Mouse (Mus musculus) limb, embryonic 15.5 days (tissue): ENCODE data around the gene Usp32. TPM values are rescaled to one million over a fixed set of nuclear protein-coding genes. Genes with fewer than 3 reads are reported as not detected.

Experiments used
- ATAC-seq: fragments of 200-750 bp; cut with Nextera tagmentation; 2 replicates; pipeline ENCODE4 v1.8.0; 2017; ENCODE audit warnings: low read depth, moderate TSS enrichment; ENCODE audit not compliant: insufficient number of reproducible peaks, low FRiP score, low TSS enrichment
- H3K27ac ChIP-seq: fragments of 300-500 bp; sonication (generic); 2 replicates; pipeline ENCODE4 v1.5.1; 2015; ENCODE audit warnings: moderate library complexity, mild to moderate bottlenecking, inconsistent platforms
- H3K27me3 ChIP-seq: fragments of 300-500 bp; sonication (generic); 2 replicates; pipeline ENCODE4 v1.6.1; 2015; ENCODE audit warnings: inconsistent platforms
- H3K36me3 ChIP-seq: fragments of 300-500 bp; sonication (generic); 2 replicates; pipeline ENCODE4 v1.6.1; 2015; ENCODE audit warnings: inconsistent platforms
- H3K4me1 ChIP-seq: fragments of 300-500 bp; sonication (generic); 2 replicates; pipeline ENCODE4 v1.6.1; 2015; ENCODE audit warnings: inconsistent platforms
- H3K4me2 ChIP-seq: fragments of 300-500 bp; sonication (generic); 2 replicates; pipeline ENCODE4 v1.6.1; 2015; ENCODE audit warnings: mild to moderate bottlenecking, inconsistent platforms
- H3K4me3 ChIP-seq: fragments of 300-500 bp; sonication (generic); 2 replicates; pipeline ENCODE4 v1.5.1; 2015; ENCODE audit warnings: mild to moderate bottlenecking, inconsistent platforms
- H3K9ac ChIP-seq: fragments of 300-500 bp; sonication (generic); 2 replicates; pipeline ENCODE4 v1.6.1; 2015; ENCODE audit warnings: inconsistent platforms
- H3K9me3 ChIP-seq: fragments of 300-500 bp; sonication (generic); 2 replicates; pipeline ENCODE4 v1.6.1; 2016; ENCODE audit warnings: inconsistent platforms
- WGBS: fragments of 180-500 bp; shearing (Covaris S2); methylation state at CpG from one replicate; pipeline ENCODE4 v1.1.7; 2015; 5-methylcytosine and 5-hydroxymethylcytosine counted together
- polyA plus RNA-seq: library from polyadenylated mRNA; unstranded; fragments of >200 nt; fragmentation: Nextera tagmentation; extraction: Ambion mirVana; gene quantifications from 2 replicates; pipeline ENCODE4 v1.2.1, GENCODE M21; 2015

Usp32 gene
- polyA plus RNA-seq, 1 experiment from 2014 or later: 3.8 TPM

GRCm38 (mm10) chr11:85039256-85039655 is 100.7 kb downstream of the Usp32 start:
- peaks cover 17% of the 10 kb centered on the region for H3K36me3 ChIP-seq
- H3K4me3 ChIP-seq: no peak overlapping the region
- H3K27ac ChIP-seq: no peak overlapping the region
- no peaks in the 10 kb centered on the region for H3K4me1 ChIP-seq
- ATAC-seq: no peak
- H3K27me3 ChIP-seq: no peaks in the 10 kb centered on the region
- WGBS: 87% methylated on average over 3 of the region's 3 CpGs
- no peak overlapping the region for H3K9ac ChIP-seq
- H3K4me2 ChIP-seq: no peak overlapping the region
- H3K9me3 ChIP-seq: no peaks in the 10 kb centered on the region

GRCm38 (mm10) chr11:85013121-85013520 is 126.8 kb downstream of the Usp32 start:
- Histone ChIP-seq H3K4me2 (no peak overlapping the region), H3K27ac (no peak overlapping the region), H3K4me1 (no peaks in the 10 kb centered on the region), H3K4me3 (no peak overlapping the region), H3K9ac (no peak overlapping the region), H3K27me3 (no peaks in the 10 kb centered on the region), H3K36me3 (peaks cover 21% of the 10 kb centered on the region), H3K9me3 (no peaks in the 10 kb centered on the region)
- ATAC-seq: no peak

- Histone ChIP-seq H3K36me3 (peaks cover 25% of the 10 kb centered on the region; the same call in 1 of the 2 replicates), H3K9me3 (no peaks in the 10 kb centered on the region), H3K4me2 (no peak overlapping the region), H3K4me3 (no peak overlapping the region), H3K9ac (no peak overlapping the region), H3K4me1 (no peaks in the 10 kb centered on the region), H3K27me3 (no peaks in the 10 kb centered on the region), H3K27ac (no peak overlapping the region)
- 87% methylated on average over 3 of the region's 3 CpGs for WGBS
- ATAC-seq: no peak
These were observed 136.4 kb downstream of the Usp32 start for GRCm38 (mm10) chr11:85003566-85003965.

GRCm38 (mm10) chr11:84995241-84995640 is 144.7 kb downstream of the Usp32 start:
- Histone ChIP-seq H3K9me3 (no peaks in the 10 kb centered on the region), H3K36me3 (peaks cover 39% of the 10 kb centered on the region), H3K9ac (no peak overlapping the region), H3K4me1 (no peaks in the 10 kb centered on the region), H3K27ac (no peak overlapping the region), H3K27me3 (no peaks in the 10 kb centered on the region), H3K4me3 (no peak overlapping the region), H3K4me2 (no peak overlapping the region)
- no peak for ATAC-seq
- WGBS: 63% methylated on average over 1 of the region's 1 CpGs

- no peaks in the 10 kb centered on the region for H3K27me3 ChIP-seq
- H3K4me2 ChIP-seq: no peak overlapping the region
- no peaks in the 10 kb centered on the region for H3K4me1 ChIP-seq
- no peak overlapping the region for H3K4me3 ChIP-seq
- no peak overlapping the region for H3K27ac ChIP-seq
- no peak overlapping the region for H3K9ac ChIP-seq
- no peaks in the 10 kb centered on the region for H3K9me3 ChIP-seq
- 83% methylated on average over 1 of the region's 1 CpGs for WGBS
- peaks cover 55% of the 10 kb centered on the region for H3K36me3 ChIP-seq
- no peak for ATAC-seq
These were observed 147.0 kb downstream of the Usp32 start for GRCm38 (mm10) chr11:84992996-84993395.

- H3K36me3 ChIP-seq: peaks cover 59% of the 10 kb centered on the region
- H3K27me3 ChIP-seq: no peaks in the 10 kb centered on the region
- no peak for ATAC-seq
- 89% methylated on average over 3 of the region's 3 CpGs for WGBS
- H3K9me3 ChIP-seq: no peaks in the 10 kb centered on the region
- H3K4me1 ChIP-seq: no peaks in the 10 kb centered on the region
- no peak overlapping the region for H3K4me2 ChIP-seq
- no peak overlapping the region for H3K4me3 ChIP-seq
- H3K27ac ChIP-seq: no peak overlapping the region
- H3K9ac ChIP-seq: no peak overlapping the region
These were observed 151.5 kb downstream of the Usp32 start for GRCm38 (mm10) chr11:84988341-84988919.

GRCm38 (mm10) chr11:84985421-84985820 is 154.5 kb downstream of the Usp32 start:
- Histone ChIP-seq H3K27me3 (no peaks in the 10 kb centered on the region), H3K4me1 (no peaks in the 10 kb centered on the region), H3K36me3 (peaks cover 40% of the 10 kb centered on the region), H3K9ac (no peak overlapping the region), H3K27ac (no peak overlapping the region), H3K9me3 (no peaks in the 10 kb centered on the region), H3K4me3 (no peak overlapping the region), H3K4me2 (no peak overlapping the region)
- ATAC-seq: no peak
- WGBS: 76% methylated on average over 6 of the region's 6 CpGs

- no peak overlapping the region for H3K4me2 ChIP-seq
- H3K4me3 ChIP-seq: no peak overlapping the region
- 83% methylated on average over 2 of the region's 2 CpGs for WGBS
- H3K27me3 ChIP-seq: no peaks in the 10 kb centered on the region
- H3K9me3 ChIP-seq: no peaks in the 10 kb centered on the region
- H3K36me3 ChIP-seq: peaks cover 8% of the 10 kb centered on the region
- no peak overlapping the region for H3K27ac ChIP-seq
- ATAC-seq: no peak
- no peak overlapping the region for H3K9ac ChIP-seq
- H3K4me1 ChIP-seq: no peaks in the 10 kb centered on the region
These were observed 159.3 kb downstream of the Usp32 start for GRCm38 (mm10) chr11:84980697-84981096.

- no peaks in the 10 kb centered on the region for H3K4me1 ChIP-seq
- no peak overlapping the region for H3K4me3 ChIP-seq
- no peaks in the 10 kb centered on the region for H3K27me3 ChIP-seq
- H3K9me3 ChIP-seq: no peaks in the 10 kb centered on the region
- H3K4me2 ChIP-seq: no peak overlapping the region
- no peak for ATAC-seq
- 0 out of 2 replicates have a peak, but pooled peaks cover 3% of the 10 kb centered on the region for H3K36me3 ChIP-seq
- H3K9ac ChIP-seq: no peak overlapping the region
- 38% methylated on average over 1 of the region's 1 CpGs for WGBS
- no peak overlapping the region for H3K27ac ChIP-seq
These were observed 160.6 kb downstream of the Usp32 start for GRCm38 (mm10) chr11:84979351-84979750.

GRCm38 (mm10) chr11:84978113-84978512 is 161.8 kb downstream of the Usp32 start:
- 47% methylated on average over 2 of the region's 2 CpGs for WGBS

GRCm38 (mm10) chr11:84977385-84977952 is 162.5 kb downstream of the Usp32 start:
- Histone ChIP-seq H3K4me2 (no peak overlapping the region), H3K36me3 (no peaks in the 10 kb centered on the region), H3K27ac (no peak overlapping the region), H3K9ac (no peak overlapping the region), H3K9me3 (no peaks in the 10 kb centered on the region), H3K4me1 (no peaks in the 10 kb centered on the region), H3K27me3 (no peaks in the 10 kb centered on the region), H3K4me3 (no peak overlapping the region)
- WGBS: 80% methylated on average over 3 of the region's 3 CpGs
- ATAC-seq: no peak

More at GRCm38 (mm10) chr11:84978113-84978512, 161.8 kb downstream of the Usp32 start:
- no peak overlapping the region for H3K9ac ChIP-seq
- ATAC-seq: no peak
- H3K9me3 ChIP-seq: no peaks in the 10 kb centered on the region
- H3K4me1 ChIP-seq: no peaks in the 10 kb centered on the region
- no peaks in the 10 kb centered on the region for H3K36me3 ChIP-seq
- no peak overlapping the region for H3K27ac ChIP-seq
- no peak overlapping the region for H3K4me3 ChIP-seq
- no peak overlapping the region for H3K4me2 ChIP-seq
- H3K27me3 ChIP-seq: no peaks in the 10 kb centered on the region

GRCm38 (mm10) chr11:84976706-84977105 is 163.3 kb downstream of the Usp32 start:
- Histone ChIP-seq H3K4me2 (no peak overlapping the region), H3K27ac (no peak overlapping the region), H3K27me3 (no peaks in the 10 kb centered on the region), H3K9ac (no peak overlapping the region), H3K4me1 (no peaks in the 10 kb centered on the region), H3K9me3 (no peaks in the 10 kb centered on the region), H3K4me3 (no peak overlapping the region), H3K36me3 (no peaks in the 10 kb centered on the region)
- 84% methylated on average over 3 of the region's 3 CpGs for WGBS
- ATAC-seq: no peak

GRCm38 (mm10) chr11:84974582-84974981 is 165.4 kb downstream of the Usp32 start:
- Histone ChIP-seq H3K4me1 (no peaks in the 10 kb centered on the region), H3K36me3 (no peaks in the 10 kb centered on the region), H3K4me2 (no peak overlapping the region), H3K4me3 (no peak overlapping the region), H3K9ac (no peak overlapping the region), H3K9me3 (no peaks in the 10 kb centered on the region), H3K27me3 (no peaks in the 10 kb centered on the region), H3K27ac (no peak overlapping the region)
- WGBS: 63% methylated on average over 7 of the region's 7 CpGs
- no peak for ATAC-seq
